Mouse (Mus musculus) cerebellum, adult 2 months (tissue): ENCODE measurements around the gene Zkscan2.

Source experiments
- CTCF ChIP-seq: fragments of 200-500 bp; IDR thresholded peaks from 2 replicates; pipeline ENCODE4 v1.5.1; 2011; ENCODE audit warnings: low read depth, mild to moderate bottlenecking, control low read depth, low read length, moderate library complexity, borderline replicate concordance; ENCODE audit not compliant: insufficient read depth
- POLR2A ChIP-seq: fragments of 200-500 bp; IDR thresholded peaks from 2 replicates; pipeline ENCODE4 v1.6.1; 2011; ENCODE audit warnings: low read length, control low read depth, borderline replicate concordance; ENCODE audit not compliant: insufficient read depth

DNA sequence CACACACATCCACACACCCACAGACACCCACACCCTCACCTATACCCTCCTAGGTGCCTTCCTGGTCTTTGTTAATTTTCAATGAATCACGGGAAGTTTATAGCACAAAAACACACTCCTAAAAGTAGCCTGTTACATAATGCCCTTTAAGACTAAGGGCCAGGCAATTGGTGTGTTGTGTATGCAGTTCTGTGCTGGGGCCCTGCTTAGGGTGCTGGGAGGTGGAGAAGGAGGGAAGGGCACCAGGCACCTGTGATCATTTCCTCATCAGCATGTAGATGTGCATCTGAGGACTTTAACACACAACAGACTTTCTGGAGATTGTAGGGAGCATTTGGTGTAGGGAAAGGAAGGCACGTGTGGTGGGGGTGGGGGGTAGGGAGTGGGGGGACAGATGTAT is 51.5 kb downstream of the Zkscan2 start:
- no peak for TF ChIP-seq POLR2A
- no peak for TF ChIP-seq CTCF
